Mouse (Mus musculus) forebrain, postnatal 0 days (tissue): ENCODE measurements around the gene Mcu. TPM values are rescaled to one million over a fixed set of nuclear protein-coding genes. Genes with fewer than 3 reads are reported as not detected.

Experiments
- ATAC-seq: fragments of 200-750 bp; cut with Nextera tagmentation; 2 replicates; pipeline ENCODE4 v1.8.0; 2017; ENCODE audit warnings: mild to moderate bottlenecking, moderate library complexity
- DNase-seq: peaks from one replicate; pipeline ENCODE4 v3.0.0-alpha.2; 2015
- H3K27ac ChIP-seq: fragments of 300-500 bp; sonication (generic); 2 replicates; pipeline ENCODE4 v1.5.1; 2014; ENCODE audit warnings: low read depth, mild to moderate bottlenecking, antibody characterized with exemption, low read length, moderate library complexity, mixed read lengths
- H3K27me3 ChIP-seq: fragments of 300-500 bp; sonication (generic); 2 replicates; pipeline ENCODE4 v1.6.1; 2014; ENCODE audit warnings: mild to moderate bottlenecking, low read length, mixed read lengths; ENCODE audit not compliant: insufficient read depth
- H3K36me3 ChIP-seq: fragments of 300-500 bp; sonication (generic); 2 replicates; pipeline ENCODE4 v1.6.1; 2014; ENCODE audit warnings: mild to moderate bottlenecking, moderate library complexity; ENCODE audit not compliant: insufficient read depth
- H3K4me1 ChIP-seq: fragments of 300-500 bp; sonication (generic); 2 replicates; pipeline ENCODE4 v1.6.1; 2014; ENCODE audit warnings: antibody characterized with exemption; ENCODE audit not compliant: insufficient read depth
- H3K4me2 ChIP-seq: fragments of 300-500 bp; sonication (generic); 2 replicates; pipeline ENCODE4 v1.6.1; 2014; ENCODE audit warnings: low read depth, mild to moderate bottlenecking, moderate library complexity
- H3K4me3 ChIP-seq: fragments of 300-500 bp; sonication (generic); 2 replicates; pipeline ENCODE4 v1.5.1; 2014; ENCODE audit warnings: low read depth, low read length, mixed read lengths
- H3K9ac ChIP-seq: fragments of 300-500 bp; sonication (generic); 2 replicates; pipeline ENCODE4 v1.6.1; 2014; ENCODE audit warnings: mild to moderate bottlenecking
- H3K9me3 ChIP-seq: fragments of 300-500 bp; sonication (generic); 2 replicates; pipeline ENCODE4 v1.6.1; 2016; ENCODE audit warnings: low read length
- CTCF ChIP-seq: sonication (generic); IDR thresholded peaks from 2 replicates; pipeline ENCODE4 v1.5.1; 2016; ENCODE audit warnings: antibody characterized with exemption, control low read depth, low read depth
- WGBS: fragments of 180-500 bp; shearing (Covaris S2); extraction: QIAGEN DNeasy Blood & Tissue Kit; methylation state at CpG from one replicate; pipeline ENCODE4 v1.1.7; 2014; 5-methylcytosine and 5-hydroxymethylcytosine counted together
- polyA plus RNA-seq: library from polyadenylated mRNA; unstranded; fragments of >200 nt; fragmentation: Nextera tagmentation; extraction: Ambion mirVana; gene quantifications from 2 replicates; pipeline ENCODE4 v1.2.1, GENCODE M21; 2015
- total RNA-seq: library from RNA; depleted of rRNA; stranded (reverse); fragments of >200 nt; gene quantifications from 2 replicates; pipeline ENCODE4 v1.2.3, GENCODE M21; 2014

Mcu gene
- total and polyA plus RNA-seq, 2 experiments from 2014 or later, result 41.0 to 58.0 TPM

DNA sequence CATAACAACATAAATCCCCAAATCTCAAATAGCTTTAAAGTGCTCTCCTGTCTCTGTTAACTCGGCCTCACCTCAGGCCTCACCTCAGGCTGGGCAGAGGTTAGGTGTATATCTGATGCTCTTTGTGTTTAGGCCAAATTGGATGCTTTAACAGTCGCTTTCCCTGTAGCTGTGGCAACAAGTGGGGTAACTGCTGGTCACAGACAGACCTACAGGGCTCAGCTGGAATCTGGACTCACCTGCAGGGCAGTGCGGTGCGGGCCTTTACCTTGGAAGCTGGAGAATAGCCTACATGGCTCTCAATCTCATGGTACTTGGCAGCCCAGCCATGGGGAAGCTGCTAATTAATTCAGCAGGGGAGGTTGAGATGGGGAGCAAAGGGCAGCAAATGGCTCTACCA lies 149.9 kb downstream of the Mcu start:
- no peak overlapping the region for H3K9ac ChIP-seq
- H3K4me3 ChIP-seq, result no peak overlapping the region
- DNase-seq, result no peak
- H3K4me2 ChIP-seq, result no peak overlapping the region
- no peaks in the 10 kb centered on the region for H3K9me3 ChIP-seq
- H3K27me3 ChIP-seq, result no peaks in the 10 kb centered on the region
- WGBS, result 89% methylated on average over 4 of the region's 4 CpGs
- H3K36me3 ChIP-seq, result 0 out of 2 replicates have a peak, but pooled peaks cover 6% of the 10 kb centered on the region
- no peak for ATAC-seq
- TF ChIP-seq CTCF, result no peak
- H3K4me1 ChIP-seq, result no peaks in the 10 kb centered on the region
- H3K27ac ChIP-seq, result no peak overlapping the region

DNA sequence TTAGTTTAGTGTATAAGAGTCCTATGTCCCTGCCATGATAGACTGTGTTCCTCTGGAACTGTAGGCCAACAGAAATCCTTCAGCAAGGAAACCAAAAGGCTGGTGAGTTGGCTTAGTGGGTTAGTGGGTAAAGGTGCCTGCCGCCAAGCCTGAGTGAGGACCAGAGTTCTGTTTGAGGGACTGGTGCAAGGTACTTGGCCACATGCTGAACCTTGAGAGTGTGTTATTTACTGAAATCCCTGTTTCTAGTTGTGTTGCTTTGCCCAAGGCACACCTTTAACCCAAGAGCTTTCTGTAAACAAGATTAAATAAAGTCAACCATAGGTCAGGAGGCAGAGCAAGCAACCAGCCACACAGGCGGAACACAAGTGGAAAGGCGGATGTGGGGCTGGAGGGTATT lies 150.9 kb downstream of the Mcu start:
- 0 out of 2 replicates have a peak, but pooled peaks cover 6% of the 10 kb centered on the region for H3K36me3 ChIP-seq
- no peaks in the 10 kb centered on the region for H3K4me1 ChIP-seq
- H3K27me3 ChIP-seq, result no peaks in the 10 kb centered on the region
- no peak overlapping the region for H3K4me2 ChIP-seq
- TF ChIP-seq CTCF, result no peak
- WGBS, result 88% methylated on average over 3 of the region's 3 CpGs
- ATAC-seq, result no peak
- H3K4me3 ChIP-seq, result no peak overlapping the region
- no peak overlapping the region for H3K27ac ChIP-seq
- DNase-seq, result no peak
- H3K9ac ChIP-seq, result no peak overlapping the region
- H3K9me3 ChIP-seq, result no peaks in the 10 kb centered on the region

DNA sequence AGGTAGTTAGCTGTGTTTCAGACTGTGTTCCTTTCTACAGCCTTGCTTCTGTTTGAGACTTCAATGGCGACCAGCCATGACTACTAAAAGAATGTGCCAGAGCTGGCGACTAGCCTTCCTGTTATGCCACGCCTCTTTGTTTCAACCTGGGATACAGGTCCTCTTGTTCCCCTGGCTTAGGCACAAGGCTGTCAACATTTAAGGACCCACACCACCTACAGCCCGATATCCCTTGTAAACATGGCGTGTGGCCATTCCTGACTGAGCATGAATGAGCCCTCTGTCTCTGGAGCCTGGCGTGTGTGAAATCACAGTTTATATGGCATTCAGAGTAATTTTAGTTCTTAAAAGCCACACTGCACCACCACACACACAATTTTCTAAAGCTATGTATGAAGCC lies 154.2 kb downstream of the Mcu start:
- no peak for DNase-seq
- Histone ChIP-seq H3K9ac (no peak overlapping the region), H3K9me3 (no peaks in the 10 kb centered on the region), H3K4me3 (no peak overlapping the region), H3K27ac (no peak overlapping the region), H3K4me1 (no peaks in the 10 kb centered on the region), H3K27me3 (no peaks in the 10 kb centered on the region), H3K36me3 (0 out of 2 replicates have a peak, but pooled peaks cover 6% of the 10 kb centered on the region), H3K4me2 (no peak overlapping the region)
- ATAC-seq, result no peak
- no peak for TF ChIP-seq CTCF
- WGBS, result 58% methylated on average over 6 of the region's 6 CpGs

DNA sequence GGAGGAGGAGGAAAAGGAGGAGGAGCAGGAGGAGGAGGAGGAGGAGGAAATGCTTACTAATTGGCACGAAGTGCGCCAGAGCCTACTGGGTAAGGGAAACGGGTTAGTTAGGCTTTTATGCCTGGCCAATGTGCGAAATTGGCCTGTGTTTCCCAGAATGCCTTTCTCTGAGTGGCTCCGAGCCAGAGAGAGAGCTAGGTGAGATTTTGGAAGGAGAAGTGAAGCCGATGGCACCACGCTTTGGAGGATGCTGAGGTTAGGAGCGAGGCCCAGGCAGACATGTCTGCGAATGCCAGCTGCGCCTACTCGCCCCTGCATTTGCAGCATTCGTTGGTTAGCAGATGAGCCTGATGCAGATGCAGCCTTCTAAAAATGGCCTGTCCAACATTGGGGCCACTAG lies 156.7 kb downstream of the Mcu start:
- H3K4me3 ChIP-seq, result no peak overlapping the region
- ATAC-seq (no peak), DNase-seq (no peak)
- H3K27ac ChIP-seq, result no peak overlapping the region
- TF ChIP-seq CTCF, result no peak
- H3K4me1 ChIP-seq, result no peaks in the 10 kb centered on the region
- no peak overlapping the region for H3K9ac ChIP-seq
- no peaks in the 10 kb centered on the region for H3K27me3 ChIP-seq
- H3K4me2 ChIP-seq, result no peak overlapping the region
- H3K36me3 ChIP-seq, result no peaks in the 10 kb centered on the region
- no peaks in the 10 kb centered on the region for H3K9me3 ChIP-seq
- 70% methylated on average over 12 of the region's 12 CpGs for WGBS

GRCm38 (mm10) chr10:59454631-59455030 lies 161.9 kb downstream of the Mcu start:
- H3K4me1 ChIP-seq, result no peaks in the 10 kb centered on the region
- no peak overlapping the region for H3K9ac ChIP-seq
- no peak overlapping the region for H3K4me3 ChIP-seq
- no peaks in the 10 kb centered on the region for H3K9me3 ChIP-seq
- no peaks in the 10 kb centered on the region for H3K36me3 ChIP-seq
- ATAC-seq (no peak), DNase-seq (no peak)
- no peak overlapping the region for H3K27ac ChIP-seq
- no peaks in the 10 kb centered on the region for H3K27me3 ChIP-seq
- TF ChIP-seq CTCF, result peak; percentile 16; the same call in 1 of the 2 replicates
- 96% methylated on average over 15 of the region's 15 CpGs for WGBS
- H3K4me2 ChIP-seq, result no peak overlapping the region

DNA sequence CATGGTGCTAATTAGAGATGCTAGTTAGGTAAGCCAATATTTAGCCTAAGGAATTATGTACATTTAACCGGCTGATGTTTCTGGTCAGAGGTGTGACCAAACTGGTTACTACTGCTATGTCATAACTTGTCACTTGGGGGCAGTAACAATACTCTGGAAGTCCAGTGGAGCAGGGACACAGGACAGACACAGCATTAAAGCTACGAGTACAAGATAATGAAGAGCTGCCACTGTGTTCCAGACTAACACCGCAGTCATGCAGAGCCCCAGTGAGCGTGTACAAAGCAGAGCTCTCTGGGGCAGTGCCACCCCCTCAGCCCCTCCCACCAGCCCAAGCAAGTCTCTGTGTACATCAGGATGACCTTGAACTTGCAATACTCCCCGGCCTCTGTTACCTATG lies 164.7 kb downstream of the Mcu start:
- WGBS, result 39% methylated on average over 5 of the region's 5 CpGs

DNA sequence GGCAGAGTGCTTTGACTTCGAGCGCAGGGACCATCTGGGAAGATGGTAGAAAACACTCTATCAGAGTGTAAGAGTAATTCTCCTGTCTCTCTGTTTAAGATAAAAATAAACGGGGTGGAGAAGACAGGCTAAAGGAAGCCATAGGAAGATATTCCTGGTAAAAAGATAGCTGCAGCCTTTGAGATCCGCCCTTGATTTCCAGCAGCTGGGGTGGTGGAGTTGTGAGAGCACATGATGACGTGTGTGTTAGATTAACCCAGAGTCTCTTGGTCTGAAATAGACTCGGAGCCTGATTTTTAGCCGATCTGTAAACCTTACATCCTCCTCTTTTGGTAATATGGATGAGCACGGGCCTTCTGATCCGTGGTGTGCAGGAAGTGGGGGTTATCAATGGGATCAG lies 168.9 kb downstream of the Mcu start:
- 78% methylated on average over 9 of the region's 9 CpGs for WGBS
- no peak for DNase-seq
- no peak for ATAC-seq
- H3K4me2 ChIP-seq, result no peak overlapping the region
- H3K27ac ChIP-seq, result no peak overlapping the region
- no peak for TF ChIP-seq CTCF
- no peaks in the 10 kb centered on the region for H3K9me3 ChIP-seq
- H3K36me3 ChIP-seq, result no peaks in the 10 kb centered on the region
- no peak overlapping the region for H3K4me3 ChIP-seq
- H3K4me1 ChIP-seq, result no peaks in the 10 kb centered on the region
- H3K9ac ChIP-seq, result no peak overlapping the region
- no peaks in the 10 kb centered on the region for H3K27me3 ChIP-seq

More for the DNA sequence above, 164.7 kb downstream of the Mcu start:
- H3K4me2 ChIP-seq, result no peak overlapping the region
- H3K9me3 ChIP-seq, result no peaks in the 10 kb centered on the region
- ATAC-seq, result peak; percentile 59; the same call in 1 of the 2 replicates
- H3K27ac ChIP-seq, result no peak overlapping the region
- no peaks in the 10 kb centered on the region for H3K4me1 ChIP-seq
- H3K9ac ChIP-seq, result no peak overlapping the region
- no peaks in the 10 kb centered on the region for H3K27me3 ChIP-seq
- DNase-seq, result peak; percentile 44
- H3K36me3 ChIP-seq, result no peaks in the 10 kb centered on the region
- peak; percentile 63 for TF ChIP-seq CTCF
- H3K4me3 ChIP-seq, result no peak overlapping the region
